ENCODE assay signal across 15 mouse cellular contexts in genomic region chr15:98672592-98672991, GRCm38 (mm10). TPM values are rescaled to one million over a fixed set of nuclear protein-coding genes. Genes with fewer than 3 reads are reported as not detected.
DNase-seq lines count a peak whose midpoint lies in the region; ATAC-seq lines count a peak whose summit lies in the region.
"Had no signal": no experiment of that assay in that cellular context is flagged by ENCODE, and none has a peak within 500 bp of the region (broad histone marks: within the 10 kb centered on the region; RNA-seq: fewer than 3 reads in every experiment).

No protein-coding gene starts in this region.

- H3K9ac ChIP-seq in heart, embryonic 15.5 days, result no peak overlapping the region
- no peak overlapping the region for H3K9ac ChIP-seq in forebrain, embryonic 15.5 days (replicated peaks)
- H3K9ac ChIP-seq: liver, embryonic 14.5 days; midbrain, embryonic 12.5 days; neural tube, embryonic 13.5 days had no signal

- 0 out of 2 replicates have a peak, but pooled peaks have one; percentile 25 for ATAC-seq in heart, embryonic 15.5 days (replicated peaks; ENCODE audit: insufficient number of reproducible peaks, insufficient read depth, low FRiP score, low read depth)
- no peak for ATAC-seq in forebrain, embryonic 15.5 days (replicated peaks)
- ATAC-seq: hindbrain, postnatal 0 days had no signal

- no peak overlapping the region for H3K4me2 ChIP-seq in heart, embryonic 15.5 days
- no peak overlapping the region for H3K4me2 ChIP-seq in forebrain, embryonic 15.5 days (replicated peaks)
- H3K4me2 ChIP-seq: midbrain, embryonic 12.5 days; neural tube, embryonic 13.5 days had no signal

- H3K9me3 ChIP-seq in heart, embryonic 15.5 days (replicated peaks), result no peaks in the 10 kb centered on the region
- no peaks in the 10 kb centered on the region for H3K9me3 ChIP-seq in forebrain, embryonic 15.5 days
- H3K9me3 ChIP-seq: midbrain, embryonic 12.5 days; neural tube, embryonic 13.5 days had no signal

- no peaks in the 10 kb centered on the region for H3K36me3 ChIP-seq in heart, embryonic 15.5 days
- H3K36me3 ChIP-seq in forebrain, embryonic 15.5 days, result no peaks in the 10 kb centered on the region; the same call in 1 of the 2 replicates

- H3K4me1 ChIP-seq in heart, embryonic 15.5 days (replicated peaks), result peaks cover 32% of the 10 kb centered on the region
- H3K4me1 ChIP-seq in forebrain, embryonic 15.5 days, result peaks cover 36% of the 10 kb centered on the region

- peak; percentile 16 for DNase-seq in lung, postnatal 36 days
- DNase-seq in lung, postnatal 14 days, result no peak
- peak; percentile 75 for DNase-seq in adrenal gland, postnatal 14 days
- no peak for DNase-seq in embryo, embryonic 11 days
- DNase-seq in kidney, adult 11 months, result no peak
- DNase-seq: gastrocnemius, postnatal 14 days; kidney, postnatal 14 days; thymus, postnatal 25 days had no signal

- whole genome bisulfite sequencing in heart, embryonic 15.5 days, result 19% methylated on average over 4 of the region's 4 CpGs
- whole genome bisulfite sequencing in forebrain, embryonic 15.5 days, result 81% methylated on average over 4 of the region's 4 CpGs

- no peak overlapping the region for H3K4me3 ChIP-seq in heart, embryonic 15.5 days
- no peak overlapping the region for H3K4me3 ChIP-seq in forebrain, embryonic 15.5 days
- H3K4me3 ChIP-seq: erythroblast, embryonic 14.5 days; midbrain, embryonic 12.5 days; neural tube, embryonic 13.5 days had no signal

- H3K27ac ChIP-seq in heart, embryonic 15.5 days, result peak overlapping the region; percentile 13; the same call in 1 of the 2 replicates
- no peak overlapping the region for H3K27ac ChIP-seq in forebrain, embryonic 15.5 days (replicated peaks)
- H3K27ac ChIP-seq: hindbrain, postnatal 0 days; liver, embryonic 14.5 days; midbrain, embryonic 12.5 days; neural tube, embryonic 13.5 days had no signal

- peaks cover 32% of the 10 kb centered on the region for H3K27me3 ChIP-seq in heart, embryonic 15.5 days
- no peaks in the 10 kb centered on the region for H3K27me3 ChIP-seq in forebrain, embryonic 15.5 days
- H3K27me3 ChIP-seq: neural tube, embryonic 13.5 days had no signal

RNA-seq across cellular contexts. Expression of gene Rnd1, which starts 4.7 kb away (rescaled TPM):
- total RNA-seq in adrenal gland, postnatal 14 days (2021), result 2.1 and 3.6 TPM in 2 replicates
- polyA plus RNA-seq in heart, embryonic 15.5 days (2015; fragmentation: Nextera tagmentation; extraction: Ambion mirVana), result 1.1 and 1.2 TPM in 2 replicates
- polyA plus RNA-seq in forebrain, embryonic 15.5 days (2015; fragmentation: Nextera tagmentation; extraction: Ambion mirVana), result 11.0 and 12.8 TPM in 2 replicates
- polyA plus RNA-seq: erythroblast, embryonic 14.5 days had no signal

RNA-seq across cellular contexts. Expression of gene Ddx23, which starts 9.9 kb away (rescaled TPM):
- 85.2 and 87.5 TPM in 2 replicates for total RNA-seq in adrenal gland, postnatal 14 days (2021)
- 16.1 and 17.8 TPM in 2 replicates for polyA plus RNA-seq in heart, embryonic 15.5 days (2015; fragmentation: Nextera tagmentation; extraction: Ambion mirVana)
- polyA plus RNA-seq in forebrain, embryonic 15.5 days (2015; fragmentation: Nextera tagmentation; extraction: Ambion mirVana), result 23.5 and 25.0 TPM in 2 replicates

RNA-seq across cellular contexts. Expression of gene Ccdc65, which starts 35.4 kb away (rescaled TPM):
- 0.96 and 0.98 TPM in 2 replicates for total RNA-seq in adrenal gland, postnatal 14 days (2021)
- 0.87 and 1.0 TPM in 2 replicates for polyA plus RNA-seq in heart, embryonic 15.5 days (2015; fragmentation: Nextera tagmentation; extraction: Ambion mirVana)
- 2.3 and 4.3 TPM in 2 replicates for polyA plus RNA-seq in forebrain, embryonic 15.5 days (2015; fragmentation: Nextera tagmentation; extraction: Ambion mirVana)
- total RNA-seq: gastrocnemius, postnatal 14 days had no signal
- polyA plus RNA-seq: erythroblast, embryonic 14.5 days had no signal

RNA-seq across cellular contexts. Expression of gene Cacnb3, which starts 42.0 kb away (rescaled TPM):
- total RNA-seq in adrenal gland, postnatal 14 days (2021), result 12.0 and 18.2 TPM in 2 replicates
- polyA plus RNA-seq in heart, embryonic 15.5 days (2015; fragmentation: Nextera tagmentation; extraction: Ambion mirVana), result 8.7 and 12.8 TPM in 2 replicates
- polyA plus RNA-seq in forebrain, embryonic 15.5 days (2015; fragmentation: Nextera tagmentation; extraction: Ambion mirVana), result 134 and 138 TPM in 2 replicates
- polyA plus RNA-seq: erythroblast, embryonic 14.5 days had no signal

RNA-seq across cellular contexts. Expression of gene Fkbp11, which starts 55.4 kb away (rescaled TPM):
- total RNA-seq in adrenal gland, postnatal 14 days (2021), result 7.2 and 7.7 TPM in 2 replicates
- 20.9 and 26.6 TPM in 2 replicates for polyA plus RNA-seq in heart, embryonic 15.5 days (2015; fragmentation: Nextera tagmentation; extraction: Ambion mirVana)
- polyA plus RNA-seq in forebrain, embryonic 15.5 days (2015; fragmentation: Nextera tagmentation; extraction: Ambion mirVana), result 3.5 and 3.6 TPM in 2 replicates

Comparison
In these comparisons a context has a peak if more than half of its experiments do, and no peak if none do; other contexts are left out.
1. DNase-seq: peak in lung, postnatal 36 days (single experiment) and adrenal gland, postnatal 14 days (single experiment); none in lung, postnatal 14 days (single experiment), embryo, embryonic 11 days (single experiment) and kidney, adult 11 months (single experiment).